Mouse (Mus musculus) urinary bladder, postnatal 14 days (tissue): ENCODE measurements around the gene Dyx1c1.

Source experiments
- DNase-seq: peaks from one replicate; pipeline ENCODE4 v3.0.0; 2021; ENCODE audit warnings: low spot score

Gene Dyx1c1

GRCm38 (mm10) chr9:72958521-72959450 lies at the start of gene Dyx1c1, which contains the start of gene Gm44503:
TSS of gene Dyx1c1 (plus strand) at chr9:72958785.
TSS of gene Gm44503 (plus strand) at chr9:72958852.
- peak; percentile 74 for DNase-seq

DNA sequence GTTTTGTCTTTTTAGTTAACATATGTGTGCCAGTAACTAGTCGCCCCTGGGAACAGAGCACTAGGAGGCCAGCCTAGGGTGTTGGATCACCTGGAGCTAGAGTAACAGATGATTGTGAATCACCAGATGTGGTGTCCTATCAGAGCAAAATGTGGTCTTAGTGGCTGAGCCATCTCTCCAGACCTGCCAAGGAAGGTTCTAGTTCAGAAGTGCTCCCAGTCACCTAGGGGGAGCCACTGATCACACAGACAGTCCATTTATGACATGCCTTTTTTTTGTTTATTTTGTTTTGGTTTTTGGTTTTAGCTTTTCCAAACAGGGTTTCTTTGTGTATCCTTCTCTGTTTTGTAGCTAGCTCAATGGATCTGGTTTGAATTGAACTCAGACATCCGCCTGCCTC lies 47.2 kb upstream of the Dyx1c1 start:
- DNase-seq: no peak

GRCm38 (mm10) chr9:72913551-72913950 lies 45.0 kb upstream of the Dyx1c1 start:
- DNase-seq: no peak

DNA sequence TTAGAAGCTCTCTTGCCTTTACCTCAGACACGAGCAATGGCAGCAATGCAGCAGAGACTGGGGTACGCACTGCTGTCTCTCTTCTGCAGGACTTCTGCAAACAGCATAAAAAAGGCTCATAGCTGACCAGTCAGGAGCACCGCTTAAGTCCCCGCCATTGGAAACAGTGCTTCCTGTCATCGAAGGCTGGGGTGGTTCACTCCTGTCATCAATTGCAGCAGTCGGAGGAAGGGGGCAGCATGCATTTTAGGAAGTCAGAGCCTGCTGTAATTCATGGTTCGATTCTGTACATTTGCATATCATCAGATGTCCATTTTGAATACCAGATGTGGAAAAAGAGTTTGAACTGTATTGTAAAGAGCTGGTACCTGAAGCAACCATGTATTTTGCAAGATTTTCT lies 42.9 kb upstream of the Dyx1c1 start:
- no peak for DNase-seq

GRCm38 (mm10) chr9:72923068-72923467 lies 35.5 kb upstream of the Dyx1c1 start:
- DNase-seq: no peak

DNA sequence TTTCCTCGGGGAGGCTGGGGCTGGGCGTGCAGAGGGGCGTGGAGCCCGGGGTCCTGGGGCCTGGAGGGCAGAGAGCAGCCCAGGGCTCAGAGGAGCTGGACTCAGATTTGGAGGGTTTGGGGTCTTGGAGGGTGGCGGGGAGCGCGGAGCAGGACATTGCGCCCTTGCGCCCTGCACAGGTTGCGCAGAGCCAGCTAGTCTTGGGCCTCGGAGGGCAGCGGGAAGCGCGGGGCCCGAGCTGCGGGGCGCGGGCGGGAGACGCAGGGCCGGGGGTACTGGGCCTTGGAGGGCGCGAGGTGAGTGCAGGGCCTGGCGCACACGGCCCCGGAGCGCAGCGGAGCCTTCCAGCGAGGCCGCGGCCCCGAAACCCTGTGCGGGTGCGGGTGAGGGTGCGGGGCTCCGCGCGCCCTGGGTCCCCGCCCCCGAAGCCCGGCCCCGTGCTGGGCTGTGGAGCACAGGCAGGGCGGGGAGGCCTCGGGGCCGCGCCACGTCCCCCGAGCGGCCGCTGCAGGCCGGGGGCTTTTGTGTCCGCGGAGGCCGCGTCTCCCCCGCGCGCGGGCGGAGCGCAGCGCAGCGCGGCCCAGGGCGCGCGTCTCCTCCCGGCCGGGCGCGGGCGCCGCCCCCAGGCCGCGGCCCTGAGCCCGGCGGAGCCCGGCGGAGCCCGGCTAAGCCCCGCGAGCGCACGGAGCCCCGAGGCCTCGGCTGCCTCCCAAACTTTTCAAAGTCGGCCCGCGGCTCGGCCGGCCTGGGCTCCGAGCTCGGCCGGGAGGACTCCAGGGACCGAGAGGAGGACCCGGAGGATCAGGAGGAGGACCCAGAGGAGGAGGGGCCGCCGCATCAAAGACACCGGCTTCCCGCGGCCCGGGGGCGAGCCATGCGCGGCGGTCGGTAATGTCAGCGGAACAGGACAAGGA lies 33.3 kb upstream of the Dyx1c1 start, which contains the start of gene Pygo1:
Gene Pygo1, plus strand, starts transcription at position 625 of the 914 bp plus-strand sequence.
- DNase-seq: peak; percentile 42

GRCm38 (mm10) chr9:72925935-72926258 lies 32.7 kb upstream of the Dyx1c1 start:
- no peak for DNase-seq

- DNase-seq: no peak
Measured at GRCm38 (mm10) chr9:72931166-72931790, 27.3 kb upstream of the Dyx1c1 start.

- no peak for DNase-seq
Measured at GRCm38 (mm10) chr9:72935309-72935708, 23.3 kb upstream of the Dyx1c1 start.

GRCm38 (mm10) chr9:72936301-72936700 lies 22.3 kb upstream of the Dyx1c1 start:
- no peak for DNase-seq

- no peak for DNase-seq
Measured at GRCm38 (mm10) chr9:72943424-72943823, 15.2 kb upstream of the Dyx1c1 start.

DNA sequence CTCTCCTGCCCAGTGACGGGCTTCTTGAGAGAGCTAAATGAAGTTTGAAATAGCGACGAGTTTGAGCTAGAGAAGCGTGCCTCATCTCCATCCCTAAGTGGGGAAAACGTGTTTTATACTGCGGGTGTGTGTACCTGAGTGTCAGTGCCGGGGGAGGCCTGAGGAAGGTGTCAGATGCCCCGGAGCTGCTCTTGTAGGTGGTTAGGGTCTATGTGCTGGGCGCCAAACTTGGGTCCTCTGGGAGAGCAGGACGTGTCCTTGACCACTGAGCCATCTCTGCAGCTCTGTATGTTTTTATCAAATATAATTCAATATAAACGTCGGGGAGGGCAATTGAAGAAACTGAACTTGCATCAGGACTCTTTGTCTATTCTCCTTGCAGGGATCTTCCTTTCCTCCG lies 14.3 kb upstream of the Dyx1c1 start:
- no peak for DNase-seq

GRCm38 (mm10) chr9:72947010-72947409 lies 11.6 kb upstream of the Dyx1c1 start:
- no peak for DNase-seq

DNA sequence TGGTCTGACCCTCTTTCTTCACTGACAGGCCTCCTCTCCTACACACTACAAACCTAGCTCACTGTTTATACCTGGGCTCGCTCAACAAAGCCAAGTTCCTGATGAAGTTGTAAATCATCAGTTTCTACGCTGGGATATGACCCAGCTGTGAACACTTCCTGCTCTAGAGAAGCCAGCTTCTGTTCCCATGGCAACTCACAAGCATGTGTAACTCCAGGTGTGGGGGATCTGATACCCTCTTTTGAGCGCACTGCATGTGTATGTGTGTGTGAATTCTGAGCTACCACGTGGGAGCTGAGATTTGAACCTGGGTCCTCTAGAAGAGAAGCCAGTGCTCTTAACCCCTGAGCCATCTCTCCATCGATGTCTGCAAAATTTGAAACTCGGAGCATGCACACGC lies 9.0 kb upstream of the Dyx1c1 start:
- no peak for DNase-seq

DNA sequence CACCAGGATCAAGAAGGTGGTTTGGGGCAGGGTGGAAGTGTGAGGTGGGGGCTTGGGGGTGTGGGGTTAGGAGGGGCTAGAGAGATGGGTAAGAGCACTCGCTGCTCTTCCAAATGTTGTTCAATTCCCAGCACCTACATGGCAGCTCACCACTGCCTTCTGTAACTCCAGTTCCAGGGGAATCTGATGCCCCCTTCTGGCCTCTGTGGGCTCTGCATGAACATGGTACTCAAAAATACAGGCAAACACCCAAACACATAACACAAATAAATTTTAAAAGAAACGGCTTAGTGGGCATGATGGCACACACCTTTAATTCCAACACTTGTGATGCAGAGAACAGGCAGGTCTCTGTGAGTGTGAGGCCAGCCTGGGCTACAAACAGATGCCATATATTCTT lies 3.8 kb upstream of the Dyx1c1 start:
- DNase-seq: no peak

DNA sequence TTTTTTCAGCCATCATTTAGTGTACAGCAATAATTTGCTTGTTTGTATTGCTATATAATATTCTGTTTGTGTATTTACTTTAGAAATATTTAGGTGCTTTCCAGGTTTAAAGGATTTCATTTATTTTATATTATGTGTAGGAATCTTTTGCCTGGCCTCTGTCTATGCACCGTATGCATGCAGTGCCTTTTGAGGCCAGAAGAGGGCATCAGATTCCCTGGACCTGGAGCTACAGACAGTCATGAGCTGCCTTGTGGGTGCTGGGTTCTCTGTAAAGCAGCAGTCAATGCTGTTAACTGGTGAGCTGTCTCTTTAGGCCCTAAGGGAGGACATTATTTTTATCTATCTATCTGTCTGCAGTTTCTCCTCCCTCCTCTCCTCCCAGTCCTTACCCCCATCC lies 3.0 kb upstream of the Dyx1c1 start:
- DNase-seq: peak; percentile 40

- DNase-seq: no peak
Measured at GRCm38 (mm10) chr9:72961346-72961745, 2.8 kb downstream of the Dyx1c1 start.

GRCm38 (mm10) chr9:72961959-72962358 lies 3.4 kb downstream of the Dyx1c1 start:
- no peak for DNase-seq

DNA sequence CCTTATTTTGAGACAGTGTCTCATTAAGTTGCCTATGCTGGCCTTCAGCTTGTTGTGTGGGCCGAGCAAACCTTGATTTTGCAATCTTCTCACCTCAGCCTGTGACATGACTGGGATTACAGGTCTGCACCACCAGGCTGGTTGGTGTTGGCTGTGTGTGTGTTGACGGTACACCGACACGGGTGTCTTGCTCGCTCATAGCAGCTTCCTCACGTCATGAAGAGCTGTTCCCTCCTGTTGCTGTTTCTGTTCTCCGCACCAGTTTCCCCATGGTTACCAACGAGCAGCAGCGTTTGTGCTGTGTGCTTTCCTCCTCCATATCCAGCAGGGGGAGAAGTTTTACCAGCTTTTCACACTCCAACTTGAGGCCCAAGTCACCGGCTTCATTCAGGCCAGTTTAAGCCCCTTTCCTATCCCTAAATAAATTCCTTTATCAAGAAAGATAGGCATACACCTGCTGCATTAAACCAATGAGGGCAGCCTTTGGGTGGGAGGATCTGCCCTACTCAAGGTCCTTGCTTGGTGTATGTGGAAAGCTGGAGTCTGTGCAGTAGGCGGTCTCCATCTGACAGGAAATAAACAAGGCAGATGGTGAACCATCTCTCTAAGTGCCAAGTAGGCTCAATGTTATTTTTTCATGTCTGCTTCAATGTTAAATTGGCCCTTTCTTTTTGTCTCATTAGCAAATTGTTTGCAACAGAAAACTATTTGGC lies 9.9 kb downstream of the Dyx1c1 start:
- DNase-seq: peak; percentile 20

DNA sequence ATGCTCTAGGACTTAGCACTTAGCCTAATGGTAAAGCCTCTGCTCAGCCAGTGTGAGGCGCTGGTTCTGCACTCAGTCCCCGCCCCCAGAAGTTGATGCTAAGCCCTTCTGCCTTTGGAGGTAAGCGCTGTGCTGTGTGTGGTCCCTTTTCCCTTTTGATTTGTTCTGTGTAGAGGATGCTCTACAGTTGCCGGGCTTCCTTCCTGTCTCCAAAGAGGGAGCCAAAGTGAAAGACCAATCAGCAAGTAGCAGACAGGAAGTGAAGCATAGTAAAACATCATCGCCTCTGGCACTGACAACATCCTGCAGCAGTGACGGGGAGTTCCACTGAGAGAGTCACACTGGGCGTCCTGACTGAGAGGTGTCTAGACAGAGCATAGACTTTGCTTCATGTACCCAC lies 11.3 kb downstream of the Dyx1c1 start:
- no peak for DNase-seq

- no peak for DNase-seq
Measured at GRCm38 (mm10) chr9:72972435-72972834, 13.8 kb downstream of the Dyx1c1 start.

GRCm38 (mm10) chr9:72972984-72973383 lies 14.4 kb downstream of the Dyx1c1 start:
- DNase-seq: no peak
